19 mouse cellular contexts compared by ENCODE assay signal in genomic region chr6:144716376-144716775, GRCm38 (mm10).
DNase-seq lines count a peak whose midpoint lies in the region; ATAC-seq lines count a peak whose summit lies in the region.
"Had no signal": no experiment of that assay in that cellular context is flagged by ENCODE, and none has a peak within 500 bp of the region (broad histone marks: within the 10 kb centered on the region; RNA-seq: fewer than 3 reads in every experiment).

No protein-coding gene starts in this region.

- WGBS in hindbrain, embryonic 13.5 days, result 90% methylated on average over 1 of the region's 1 CpGs

- no peak overlapping the region for H3K4me2 ChIP-seq in hindbrain, embryonic 13.5 days
- H3K4me2 ChIP-seq: liver, embryonic 15.5 days; midbrain, embryonic 13.5 days; neural tube, embryonic 15.5 days; stomach, embryonic 15.5 days had no signal

- H3K9me3 ChIP-seq in hindbrain, embryonic 13.5 days, result no peaks in the 10 kb centered on the region
- H3K9me3 ChIP-seq: liver, embryonic 15.5 days; midbrain, embryonic 13.5 days; neural tube, embryonic 15.5 days; stomach, embryonic 15.5 days had no signal

- peaks cover 11% of the 10 kb centered on the region; the same call in 1 of the 2 replicates for H3K4me1 ChIP-seq in hindbrain, embryonic 13.5 days (replicated peaks)
- H3K4me1 ChIP-seq: stomach, embryonic 15.5 days had no signal

- no peaks in the 10 kb centered on the region for H3K27me3 ChIP-seq in hindbrain, embryonic 13.5 days
- H3K27me3 ChIP-seq: liver, embryonic 15.5 days; midbrain, embryonic 13.5 days; neural tube, embryonic 15.5 days; stomach, embryonic 15.5 days had no signal

- no peak overlapping the region for H3K9ac ChIP-seq in hindbrain, embryonic 13.5 days
- H3K9ac ChIP-seq: liver, embryonic 15.5 days; midbrain, embryonic 13.5 days; neural tube, embryonic 15.5 days; stomach, embryonic 15.5 days had no signal

- no peak overlapping the region for H3K4me3 ChIP-seq in hindbrain, embryonic 13.5 days
- H3K4me3 ChIP-seq: liver, embryonic 15.5 days; midbrain, embryonic 13.5 days; neural tube, embryonic 15.5 days; stomach, embryonic 15.5 days had no signal

- H3K27ac ChIP-seq in hindbrain, embryonic 13.5 days, result no peak overlapping the region
- H3K27ac ChIP-seq: hindbrain, postnatal 0 days; liver, embryonic 15.5 days; midbrain, embryonic 13.5 days; neural tube, embryonic 15.5 days; stomach, embryonic 15.5 days had no signal

- DNase-seq in heart, adult 9 months (ENCODE audit: low spot score in 2 of 2), result peak; percentile 28 to 34
- no peak for DNase-seq in heart, adult 8-10 months (ENCODE audit: low spot score)
- DNase-seq in ovary, adult 18-20 months (ENCODE audit: low spot score), result peak; percentile 71
- DNase-seq in ovary, postnatal 14 days (ENCODE audit: low spot score), result no peak
- DNase-seq in adrenal gland, adult 8-10 months, result peak; percentile 78
- DNase-seq in frontal cortex, postnatal 25 days (ENCODE audit: low spot score in 2 of 2), result no peak
- DNase-seq: cerebellum, postnatal 25 days; kidney, adult 11 months; kidney, postnatal 10 days; lung, postnatal 10 days; thymus, adult 2 months had no signal

- no peak for ATAC-seq in hindbrain, embryonic 13.5 days (ENCODE audit: low FRiP score)
- no peak for ATAC-seq in cerebellum, adult (ENCODE audit: insufficient number of reproducible peaks, low FRiP score, low TSS enrichment)
- ATAC-seq: forebrain, embryonic 14.5 days; hindbrain, postnatal 0 days; midbrain, embryonic 13.5 days had no signal

- H3K36me3 ChIP-seq in hindbrain, embryonic 13.5 days, result no peaks in the 10 kb centered on the region
- H3K36me3 ChIP-seq: liver, embryonic 15.5 days; midbrain, embryonic 13.5 days; neural tube, embryonic 15.5 days; stomach, embryonic 15.5 days had no signal

Comparison
In these comparisons a context has a peak if more than half of its experiments do, and no peak if none do; other contexts are left out.
1. DNase-seq: peak in heart, adult 9 months (2 of 2), ovary, adult 18-20 months (single experiment) and adrenal gland, adult 8-10 months (single experiment); none in heart, adult 8-10 months (single experiment), ovary, postnatal 14 days (single experiment) and frontal cortex, postnatal 25 days (0 of 2).